Mouse (Mus musculus) limb, embryonic 14.5 days (tissue): ENCODE measurements around the gene Rnf217. TPM values are rescaled to one million over a fixed set of nuclear protein-coding genes. Genes with fewer than 3 reads are reported as not detected.

Experiments used
- ATAC-seq: fragments of 200-750 bp; cut with Nextera tagmentation; 2 replicates; pipeline ENCODE4 v1.8.0; 2017; ENCODE audit warnings: low read depth, moderate number of reproducible peaks, moderate TSS enrichment; ENCODE audit not compliant: low FRiP score
- DNase-seq: peaks from one replicate; pipeline ENCODE4 v3.0.0-alpha.2; 2015; ENCODE audit warnings: low spot score
- H3K27ac ChIP-seq: fragments of 300-500 bp; sonication (generic); replicated peaks from 2 replicates; pipeline ENCODE4 v1.5.1; 2014; ENCODE audit warnings: low read depth, mild to moderate bottlenecking, low read length, moderate library complexity, mixed read lengths
- H3K27me3 ChIP-seq: fragments of 300-500 bp; sonication (generic); 2 replicates; pipeline ENCODE4 v1.6.1; 2014; ENCODE audit warnings: low read length, mixed read lengths; ENCODE audit not compliant: control insufficient read depth, insufficient read depth
- H3K36me3 ChIP-seq: fragments of 300-500 bp; sonication (generic); 2 replicates; pipeline ENCODE4 v1.6.1; 2014; ENCODE audit warnings: mild to moderate bottlenecking, low read length, moderate library complexity, mixed read lengths; ENCODE audit not compliant: control insufficient read depth, insufficient read depth
- H3K4me1 ChIP-seq: fragments of 300-500 bp; sonication (generic); 2 replicates; pipeline ENCODE4 v1.6.1; 2014; ENCODE audit warnings: antibody characterized with exemption, low read length, mixed read lengths; ENCODE audit not compliant: control insufficient read depth, insufficient read depth
- H3K4me2 ChIP-seq: fragments of 300-500 bp; sonication (generic); replicated peaks from 2 replicates; pipeline ENCODE4 v1.6.1; 2014; ENCODE audit warnings: low read depth, mild to moderate bottlenecking, low read length, moderate library complexity; ENCODE audit not compliant: severe bottlenecking
- H3K4me3 ChIP-seq: fragments of 300-500 bp; sonication (generic); replicated peaks from 2 replicates; pipeline ENCODE4 v1.5.1; 2014; ENCODE audit warnings: low read length
- H3K9ac ChIP-seq: fragments of 300-500 bp; sonication (generic); 2 replicates; pipeline ENCODE4 v1.6.1; 2014; ENCODE audit warnings: mild to moderate bottlenecking, low read depth, low read length, moderate library complexity; ENCODE audit not compliant: severe bottlenecking
- H3K9me3 ChIP-seq: fragments of 300-500 bp; sonication (generic); 2 replicates; pipeline ENCODE4 v1.6.1; 2016; ENCODE audit warnings: low read length; ENCODE audit not compliant: control insufficient read depth
- POLR2A ChIP-seq: fragments of 200-500 bp; IDR thresholded peaks from 2 replicates; pipeline ENCODE4 v1.8.0; 2012; ENCODE audit warnings: inconsistent platforms, mild to moderate bottlenecking, moderate library complexity, borderline replicate concordance; ENCODE audit not compliant: insufficient read depth, insufficient read length; ENCODE audit errors: extremely low read depth
- WGBS: fragments of 180-500 bp; shearing (Covaris S2); extraction: QIAGEN DNeasy Blood & Tissue Kit; methylation state at CpG from one replicate; pipeline ENCODE4 v1.1.7; 2014; 5-methylcytosine and 5-hydroxymethylcytosine counted together
- polyA plus RNA-seq, 2 experiments: library from polyadenylated mRNA; depleted of rRNA in 1 of 2; stranded (reverse) in 1 of 2; unstranded in 1 of 2; fragments of >200 nt; fragmentation: Nextera tagmentation in 1 of 2; extraction: Ambion mirVana in 1 of 2; gene quantifications; 2 replicates each; pipeline versions ENCODE4 v1.2.1 to v1.2.3; 2012 to 2014

The Rnf217 gene
- polyA plus RNA-seq, 2 experiments = 3.8 to 4.4 TPM

DNA sequence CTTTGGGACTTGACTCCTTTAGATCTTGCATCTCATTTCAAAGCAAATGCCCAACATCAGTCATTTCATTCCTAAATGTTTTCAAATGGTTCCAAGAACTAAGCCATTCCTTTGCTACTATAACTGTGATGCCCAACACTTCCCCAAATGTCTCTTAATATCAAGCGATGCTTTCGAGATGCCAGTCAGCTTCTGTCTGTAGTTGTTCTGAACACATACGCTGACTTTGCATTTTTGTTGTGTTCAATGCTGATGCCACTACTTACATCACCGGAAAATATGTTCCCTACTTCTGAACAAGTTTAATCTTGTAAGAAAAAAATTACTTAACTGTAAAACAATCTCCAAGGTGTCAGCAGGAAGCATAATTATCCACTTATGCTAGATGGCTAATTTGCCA lies 68.5 kb downstream of the Rnf217 start:
- TF ChIP-seq POLR2A = no peak
- Histone ChIP-seq H3K27ac (no peak overlapping the region), H3K4me1 (no peaks in the 10 kb centered on the region), H3K4me3 (no peak overlapping the region), H3K27me3 (no peaks in the 10 kb centered on the region), H3K4me2 (no peak overlapping the region), H3K9ac (no peak overlapping the region), H3K36me3 (no peaks in the 10 kb centered on the region), H3K9me3 (no peaks in the 10 kb centered on the region)
- ATAC-seq (no peak), DNase-seq (no peak)
- 86% methylated on average over 4 of the region's 4 CpGs for WGBS

DNA sequence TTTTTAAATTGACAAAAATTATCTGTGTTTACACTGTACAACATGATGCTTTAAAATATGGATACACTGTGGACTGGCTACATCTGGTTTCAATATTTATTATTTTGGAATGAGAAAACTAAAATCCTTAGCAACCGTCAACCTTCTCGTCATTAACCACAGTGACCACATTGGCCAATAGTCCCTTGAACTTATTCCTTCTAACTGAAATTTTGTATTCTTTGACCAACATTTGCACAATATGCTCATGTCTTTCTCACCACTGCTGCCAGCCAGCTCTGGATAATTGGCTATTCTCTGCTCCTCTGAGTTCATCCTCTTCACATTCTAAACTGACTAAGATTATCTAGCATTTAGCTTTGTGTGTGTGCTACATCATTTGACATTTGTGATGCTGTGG lies 69.6 kb downstream of the Rnf217 start:
- H3K4me2 ChIP-seq = no peak overlapping the region
- H3K36me3 ChIP-seq = peaks cover 4% of the 10 kb centered on the region
- no peak for TF ChIP-seq POLR2A
- no peak for DNase-seq
- H3K9me3 ChIP-seq = no peaks in the 10 kb centered on the region
- H3K9ac ChIP-seq = no peak overlapping the region
- ATAC-seq = no peak
- H3K27me3 ChIP-seq = no peaks in the 10 kb centered on the region
- no peak overlapping the region for H3K27ac ChIP-seq
- no peaks in the 10 kb centered on the region for H3K4me1 ChIP-seq
- WGBS = 47% methylated on average over 2 of the region's 2 CpGs
- no peak overlapping the region for H3K4me3 ChIP-seq

DNA sequence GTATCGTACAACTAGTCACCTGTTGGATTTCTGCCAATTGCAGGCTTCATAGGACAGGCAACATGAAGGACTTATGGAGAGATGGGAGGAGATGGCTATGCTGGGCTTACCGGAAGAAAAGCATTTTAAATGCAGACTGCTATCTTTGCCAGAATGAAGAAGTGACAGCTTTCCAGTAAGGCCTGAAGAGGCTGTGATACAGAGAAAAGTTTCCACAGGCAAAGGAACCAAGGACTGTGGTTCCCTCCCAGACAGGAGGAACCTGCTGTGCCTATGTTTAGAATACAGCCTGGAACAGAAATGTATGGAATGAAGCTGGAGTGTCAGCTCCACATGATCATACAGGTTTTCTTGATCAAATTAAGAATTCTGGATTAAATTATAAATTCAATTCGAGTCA lies 70.3 kb downstream of the Rnf217 start:
- no peak for TF ChIP-seq POLR2A
- Histone ChIP-seq H3K36me3 (peaks cover 10% of the 10 kb centered on the region), H3K4me2 (no peak overlapping the region), H3K9ac (no peak overlapping the region), H3K27me3 (no peaks in the 10 kb centered on the region), H3K9me3 (no peaks in the 10 kb centered on the region), H3K27ac (no peak overlapping the region), H3K4me1 (no peaks in the 10 kb centered on the region), H3K4me3 (no peak overlapping the region)
- DNase-seq = no peak
- no peak for ATAC-seq
- 79% methylated on average over 3 of the region's 3 CpGs for WGBS

DNA sequence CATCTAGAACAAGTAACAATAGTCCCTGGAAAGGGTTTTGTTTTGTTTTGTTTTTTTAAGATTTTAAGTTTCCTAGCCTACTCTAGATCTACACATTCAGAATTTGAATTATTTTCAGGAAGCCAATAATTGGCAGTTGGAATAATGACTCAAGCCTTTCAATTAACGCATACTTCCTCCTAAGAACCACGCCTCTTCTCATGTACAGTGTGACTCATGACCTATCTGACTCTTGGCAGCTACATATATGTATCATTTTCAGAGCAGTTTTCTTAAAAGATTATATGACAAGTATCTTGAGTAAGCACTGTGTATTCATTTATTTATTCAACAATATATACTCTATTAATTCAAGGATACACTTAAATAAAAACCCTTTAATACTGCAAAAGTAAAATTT lies 70.7 kb downstream of the Rnf217 start:
- no peaks in the 10 kb centered on the region for H3K9me3 ChIP-seq
- no peak for DNase-seq

DNA sequence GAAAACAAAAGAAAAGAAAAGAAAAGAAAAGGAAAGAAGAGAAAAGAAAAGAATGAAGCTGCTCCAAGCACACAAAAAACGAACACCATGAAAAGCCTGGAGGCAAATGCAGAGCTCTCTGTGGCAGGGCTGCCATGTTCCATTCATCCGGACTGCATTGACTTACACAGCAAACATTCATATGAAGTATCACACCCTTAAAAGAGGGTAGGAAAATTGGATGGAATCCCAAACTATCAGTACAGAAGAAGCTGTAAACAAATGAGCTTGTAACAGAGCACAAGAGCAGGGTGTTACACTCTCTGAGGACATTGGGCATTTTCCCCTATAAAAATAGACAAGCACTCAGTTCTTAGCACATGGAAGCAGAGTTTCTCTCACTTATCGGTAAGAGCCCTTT lies 71.8 kb downstream of the Rnf217 start:
- no peak for TF ChIP-seq POLR2A
- Histone ChIP-seq H3K27ac (no peak overlapping the region), H3K27me3 (no peaks in the 10 kb centered on the region), H3K4me3 (no peak overlapping the region), H3K4me1 (no peaks in the 10 kb centered on the region), H3K9me3 (no peaks in the 10 kb centered on the region), H3K36me3 (peaks cover 14% of the 10 kb centered on the region), H3K4me2 (no peak overlapping the region), H3K9ac (no peak overlapping the region)
- ATAC-seq (no peak), DNase-seq (no peak)
- WGBS = 72% methylated on average over 3 of the region's 3 CpGs

More for the DNA sequence above, 70.7 kb downstream of the Rnf217 start:
- no peaks in the 10 kb centered on the region for H3K4me1 ChIP-seq
- no peak for TF ChIP-seq POLR2A
- ATAC-seq = no peak
- H3K27me3 ChIP-seq = no peaks in the 10 kb centered on the region
- H3K4me2 ChIP-seq = no peak overlapping the region
- 84% methylated on average over 2 of the region's 2 CpGs for WGBS
- H3K27ac ChIP-seq = no peak overlapping the region
- no peak overlapping the region for H3K4me3 ChIP-seq
- H3K36me3 ChIP-seq = peaks cover 14% of the 10 kb centered on the region
- no peak overlapping the region for H3K9ac ChIP-seq

DNA sequence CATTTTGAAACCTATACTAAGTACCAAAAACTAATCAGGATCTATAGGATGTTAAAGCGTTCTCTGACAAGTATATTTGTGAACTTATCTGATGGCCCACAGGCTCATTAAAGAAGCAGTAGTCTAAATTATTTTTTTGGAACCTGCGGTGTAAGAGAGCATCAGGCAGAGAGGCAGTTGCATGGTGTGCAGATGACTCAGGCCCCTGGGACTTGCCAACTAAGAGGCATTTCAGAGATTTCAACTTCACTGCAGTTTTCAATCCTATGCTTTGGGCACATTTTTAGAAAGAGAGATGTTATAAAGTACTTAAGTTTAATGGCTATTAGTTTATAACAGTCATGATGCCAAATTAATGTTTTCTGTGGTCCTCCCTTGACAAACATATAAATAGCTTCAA lies 73.9 kb downstream of the Rnf217 start:
- Histone ChIP-seq H3K36me3 (peaks cover 14% of the 10 kb centered on the region), H3K4me2 (no peak overlapping the region), H3K4me3 (no peak overlapping the region), H3K4me1 (no peaks in the 10 kb centered on the region), H3K9me3 (no peaks in the 10 kb centered on the region), H3K27ac (no peak overlapping the region), H3K9ac (no peak overlapping the region), H3K27me3 (no peaks in the 10 kb centered on the region)
- 84% methylated on average over 2 of the region's 2 CpGs for WGBS
- no peak for DNase-seq
- no peak for TF ChIP-seq POLR2A
- ATAC-seq = no peak
